Mouse (Mus musculus) lung, postnatal 14 days (tissue): Measurements from ENCODE around the gene Anapc11.
"Not testable (repeated sequence)": the region's sequence is repeated elsewhere in the genome, so short reads cannot be mapped to it uniquely, and the experiment has no call there.

Experiments
- DNase-seq: peaks from one replicate; pipeline ENCODE4 v3.0.0; 2021

Gene Anapc11

GRCm38 (mm10) chr11:120575940-120576339 lies 22.3 kb upstream of the Anapc11 start:
- no peak for DNase-seq

- no peak for DNase-seq
Measured at GRCm38 (mm10) chr11:120576365-120576981, 21.7 kb upstream of the Anapc11 start.

GRCm38 (mm10) chr11:120577211-120578023 lies 20.8 kb upstream of the Anapc11 start:
- DNase-seq, result no peak

- DNase-seq, result no peak
Measured at GRCm38 (mm10) chr11:120578024-120578693, 20.1 kb upstream of the Anapc11 start.

- no peak for DNase-seq
Measured at GRCm38 (mm10) chr11:120578694-120579243, 19.5 kb upstream of the Anapc11 start.

GRCm38 (mm10) chr11:120579316-120580107 lies 18.7 kb upstream of the Anapc11 start:
- DNase-seq, result peak; percentile 86

GRCm38 (mm10) chr11:120580190-120580589 lies 18.0 kb upstream of the Anapc11 start:
- no peak for DNase-seq

- peak; percentile 60 for DNase-seq
Measured at GRCm38 (mm10) chr11:120580871-120581331, 17.3 kb upstream of the Anapc11 start.

GRCm38 (mm10) chr11:120581490-120582267 lies 16.5 kb upstream of the Anapc11 start, which contains the start of gene Arhgdia:
Gene Arhgdia (minus strand): TSS chr11:120581624.
- DNase-seq, result peak; percentile 90

- DNase-seq, result peak; percentile 58
Measured at GRCm38 (mm10) chr11:120582268-120582981, 15.8 kb upstream of the Anapc11 start.

GRCm38 (mm10) chr11:120582982-120583293 lies 15.3 kb upstream of the Anapc11 start:
- not testable (repeated sequence) for DNase-seq

GRCm38 (mm10) chr11:120583937-120584336 lies 14.3 kb upstream of the Anapc11 start:
- no peak for DNase-seq

- no peak for DNase-seq
Measured at GRCm38 (mm10) chr11:120588531-120588930, 9.7 kb upstream of the Anapc11 start.

GRCm38 (mm10) chr11:120597240-120598235 lies 683 bp upstream of the Anapc11 start:
- no peak for DNase-seq

- DNase-seq, result no peak
Measured at GRCm38 (mm10) chr11:120598990-120599549, 849 bp downstream of the Anapc11 start.

- DNase-seq, result no peak
Measured at GRCm38 (mm10) chr11:120600716-120601115, 2.5 kb downstream of the Anapc11 start.

- DNase-seq, result no peak
Measured at GRCm38 (mm10) chr11:120603545-120603944, 5.3 kb downstream of the Anapc11 start.

GRCm38 (mm10) chr11:120605667-120606066 lies 7.4 kb downstream of the Anapc11 start:
- no peak for DNase-seq

- no peak for DNase-seq
Measured at GRCm38 (mm10) chr11:120606764-120607163, 8.5 kb downstream of the Anapc11 start.
